Mouse (Mus musculus): Measurements from ENCODE around the gene Txnl4b.

Txnl4b gene

DNA sequence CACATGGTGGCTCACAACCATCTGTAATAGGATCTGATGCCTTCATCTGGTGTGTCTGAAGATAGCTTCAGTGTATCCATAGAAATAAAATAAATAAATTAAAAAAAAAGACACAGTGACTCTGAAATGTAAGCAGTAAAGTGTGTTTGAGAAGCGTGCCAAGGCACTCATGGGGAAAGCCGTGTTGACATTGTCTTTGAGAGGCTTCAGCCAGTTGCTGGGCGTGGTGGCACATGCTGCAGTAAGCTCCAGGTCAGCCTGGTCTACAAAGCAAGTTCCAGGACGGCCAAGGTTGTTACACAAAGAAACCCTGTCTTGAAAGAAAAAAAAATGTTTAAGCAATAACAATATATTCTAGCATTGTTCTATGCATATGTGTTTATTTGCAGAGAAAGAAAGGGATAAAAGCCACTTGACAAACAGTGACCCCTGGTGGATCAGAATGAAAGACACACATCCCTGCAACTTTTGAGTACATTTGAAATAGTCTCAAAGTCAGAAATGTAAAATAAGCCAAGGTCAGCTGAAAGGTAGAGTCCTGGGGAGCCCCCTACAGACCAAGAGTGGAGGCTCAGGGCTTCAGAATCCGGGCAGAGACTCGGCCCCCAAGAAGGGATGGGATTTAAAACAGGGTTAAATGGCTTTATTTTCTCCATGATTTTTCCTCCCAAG, 27.6 kb downstream of the Txnl4b start:
- in situ Hi-C loops (cut with MboI, MseI) = no loop called here

GRCm38 (mm10) chr8:109595854-109596253, 30.2 kb downstream of the Txnl4b start:
- in situ Hi-C loops (cut with MboI, MseI) = no loop called here

DNA sequence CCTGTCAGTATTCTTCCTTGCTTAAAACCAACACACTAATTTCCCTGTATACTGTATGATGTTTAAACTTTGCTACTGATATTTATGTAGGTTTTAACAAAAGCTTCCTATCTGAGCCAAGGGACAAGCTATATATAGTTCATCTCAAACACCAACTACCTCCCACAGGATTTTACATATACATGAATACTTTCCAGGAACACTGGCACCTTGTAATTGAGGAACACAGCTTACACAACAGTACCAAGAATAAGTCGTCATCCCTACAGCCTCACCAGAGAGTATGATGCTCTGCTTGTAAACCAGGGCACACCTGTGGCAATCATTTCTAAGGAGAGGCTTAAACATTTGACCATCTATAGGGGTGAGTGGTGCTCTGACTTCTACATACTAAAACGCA, 41.0 kb downstream of the Txnl4b start:
- in situ Hi-C loops (cut with MboI, MseI) = loop anchor here (5.0 kb wide), 1 partner anchor 86 kb away; the partner anchor contains the start of gene Ist1

DNA sequence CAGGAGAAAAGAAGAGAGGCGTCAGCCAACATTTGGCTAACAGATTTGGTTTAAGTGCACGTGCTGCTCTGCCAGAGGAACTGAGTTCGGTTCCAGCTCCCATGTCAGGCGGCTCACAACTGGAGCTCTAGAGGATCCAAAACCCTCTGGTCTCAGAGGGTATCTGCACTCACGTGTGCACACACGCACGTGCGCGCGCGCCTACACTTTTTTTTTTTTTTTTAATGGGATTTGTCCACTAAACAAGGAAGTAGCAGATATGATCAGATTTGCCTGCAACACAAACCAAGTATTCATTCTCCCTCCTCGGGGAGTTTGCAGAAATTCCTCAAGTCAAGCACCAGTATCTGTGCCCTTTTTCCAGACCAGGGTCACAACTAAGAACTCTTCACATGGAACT, 42.0 kb downstream of the Txnl4b start:
- in situ Hi-C loops (cut with MboI, MseI) = loop anchor here (5.0 kb wide), 1 partner anchor 85 kb away; the partner anchor contains the start of gene Ist1

DNA sequence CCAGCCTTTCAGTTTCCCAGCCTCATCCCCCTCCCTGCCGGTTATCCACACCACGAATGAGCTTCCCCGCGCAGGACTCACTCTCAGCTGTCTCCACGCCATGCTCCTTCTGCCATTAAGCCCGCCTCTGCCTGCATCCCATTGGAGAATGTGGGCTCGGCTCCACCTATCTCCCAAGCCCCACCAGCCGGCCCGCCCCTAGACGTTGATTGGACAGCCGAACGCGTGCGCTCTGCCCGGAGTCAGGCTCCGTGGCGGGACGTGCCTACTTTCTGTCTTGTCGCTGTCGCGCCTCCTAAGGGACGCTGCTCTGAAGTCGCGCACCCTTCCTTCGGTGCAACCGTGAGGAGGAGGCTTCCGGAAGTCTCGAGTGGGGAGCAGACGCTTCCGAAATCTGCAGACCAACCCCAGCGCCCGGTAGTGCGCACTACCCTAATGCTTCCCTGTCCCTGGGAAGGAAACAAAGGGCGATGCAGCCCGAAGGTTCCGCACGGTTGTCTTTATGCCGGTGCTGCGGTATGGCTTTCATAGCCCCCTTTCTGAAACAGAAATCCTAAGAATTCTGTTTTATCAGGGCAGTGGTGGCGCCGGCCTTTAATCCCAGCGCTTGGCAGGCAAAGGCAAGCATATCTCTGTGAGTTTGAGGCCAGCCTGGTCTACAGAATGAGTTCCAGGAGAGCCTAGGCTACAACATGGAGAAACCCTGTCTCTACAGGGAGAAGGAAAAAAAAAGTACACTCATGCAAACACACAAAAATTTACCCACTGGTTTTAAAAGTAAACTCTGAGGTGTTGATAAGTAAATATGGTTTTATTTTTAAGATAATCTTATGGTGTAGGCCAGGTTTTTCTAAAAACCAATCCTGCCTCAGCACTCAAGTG, 42.8 kb downstream of the Txnl4b start, which contains the start of gene Dhodh:
Gene Dhodh (minus strand): TSS at position 403 of the 882 bp plus-strand sequence.
- in situ Hi-C loops (cut with MboI, MseI) = loop anchor here (5.0 kb wide), 1 partner anchor 84 kb away; the partner anchor contains the start of gene Ist1

GRCm38 (mm10) chr8:109609153-109609502, 43.4 kb downstream of the Txnl4b start:
- in situ Hi-C loops (cut with MboI, MseI) = loop anchor here (5.0 kb wide), 1 partner anchor 83 kb away; the partner anchor contains the start of gene Ist1

DNA sequence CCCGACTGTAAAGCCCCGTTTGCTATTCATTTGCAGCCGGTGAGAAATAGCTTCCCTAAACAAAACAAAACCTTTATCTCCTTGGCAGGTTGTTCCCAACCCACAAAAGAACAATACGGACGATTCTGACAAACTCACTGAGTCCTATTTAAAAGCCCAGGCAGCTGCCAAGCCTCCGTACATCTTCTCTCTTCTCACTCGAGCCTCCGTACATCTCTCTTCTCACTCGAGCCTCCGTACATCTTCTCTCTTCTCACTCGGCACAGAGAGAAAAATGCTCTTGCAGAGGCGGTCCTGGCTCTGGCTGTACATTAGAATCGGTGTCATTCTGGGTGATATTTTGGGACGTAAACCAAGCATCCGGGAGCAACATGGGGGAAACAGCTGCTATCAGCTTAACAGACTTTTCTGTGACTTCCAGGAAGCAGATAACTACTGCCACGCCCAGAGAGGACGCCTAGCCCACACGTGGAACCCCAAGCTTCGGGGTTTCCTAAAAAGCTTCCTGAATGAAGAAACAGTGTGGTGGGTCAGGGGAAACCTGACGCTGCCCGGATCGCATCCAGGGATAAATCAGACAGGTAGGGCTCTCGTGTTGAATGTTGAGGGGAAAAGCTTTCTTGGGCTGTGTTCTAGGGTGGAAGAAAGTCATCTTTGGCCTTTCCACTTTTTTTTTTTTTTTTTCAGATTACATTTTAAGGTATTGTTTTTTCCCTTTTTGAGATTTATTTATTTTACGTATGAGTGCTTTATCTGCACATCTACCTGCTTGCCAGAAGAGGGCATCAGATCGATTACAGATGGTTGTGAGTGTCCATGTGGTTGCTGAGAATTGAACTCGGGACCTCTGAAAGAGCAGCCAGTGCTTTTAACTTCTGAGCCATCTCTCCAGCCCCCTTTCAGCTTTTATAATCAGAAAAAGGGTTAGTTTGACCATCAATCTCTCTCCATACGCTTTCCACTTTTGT, 48.8 kb downstream of the Txnl4b start, which contains the start of gene Pkd1l3:
Gene Pkd1l3 (plus strand): TSS at position 275 of the 968 bp plus-strand sequence.
- in situ Hi-C loops (cut with MboI, MseI) = no loop called here

- in situ Hi-C loops (cut with MboI, MseI) = no loop called here
Observed at GRCm38 (mm10) chr8:109615569-109615968, 49.9 kb downstream of the Txnl4b start.
